Mouse (Mus musculus) heart, adult 2 months (tissue): ENCODE measurements around the gene Garem2. TPM values are rescaled to one million over a fixed set of nuclear protein-coding genes. Genes with fewer than 3 reads are reported as not detected.

Source experiments
- DNase-seq, 2 experiments: peaks; one replicate each; pipeline ENCODE4 v3.0.0; 2021
- H3K27ac ChIP-seq: fragments of 200-600 bp; 2 replicates; pipeline ENCODE4 v1.8.1; 2022
- H3K27me3 ChIP-seq: fragments of 200-500 bp; 2 replicates; pipeline ENCODE4 v1.6.1; 2012; ENCODE audit warnings: mild to moderate bottlenecking, low read length, inconsistent platforms, mixed read lengths; ENCODE audit not compliant: control insufficient read depth, insufficient read depth
- H3K36me3 ChIP-seq: fragments of 200-500 bp; 2 replicates; pipeline ENCODE4 v1.6.1; 2012; ENCODE audit warnings: low read length, inconsistent platforms; ENCODE audit not compliant: control insufficient read depth, insufficient read depth
- H3K4me1 ChIP-seq: fragments of 200-500 bp; 2 replicates; pipeline ENCODE4 v1.6.1; 2011; ENCODE audit warnings: low read length; ENCODE audit not compliant: control insufficient read depth, insufficient read depth
- H3K4me3 ChIP-seq: fragments of 200-600 bp; 2 replicates; pipeline ENCODE4 v1.8.1; 2022
- H3K79me2 ChIP-seq: fragments of 200-500 bp; replicated peaks from 2 replicates; pipeline ENCODE4 v1.6.1; 2012; ENCODE audit warnings: mild to moderate bottlenecking, inconsistent platforms, low read length, moderate library complexity, mixed read lengths; ENCODE audit not compliant: control insufficient read depth, insufficient read depth
- H3K9ac ChIP-seq: fragments of 200-500 bp; 2 replicates; pipeline ENCODE4 v1.6.1; 2012; ENCODE audit warnings: low read depth, mild to moderate bottlenecking, control low read depth, inconsistent platforms, low read length, mixed read lengths
- CTCF ChIP-seq: fragments of 200-600 bp; IDR thresholded peaks from 2 replicates; pipeline ENCODE4 v1.8.1; 2022; ENCODE audit warnings: antibody characterized with exemption, mild to moderate bottlenecking, moderate library complexity
- EP300 ChIP-seq: fragments of 200-500 bp; IDR thresholded peaks from 2 replicates; pipeline ENCODE4 v1.6.1; 2011; ENCODE audit warnings: low read depth, low read length, control low read depth; ENCODE audit not compliant: insufficient read depth
- POLR2A ChIP-seq: fragments of 200-500 bp; IDR thresholded peaks from 2 replicates; pipeline ENCODE4 v1.6.1; 2011; ENCODE audit warnings: mild to moderate bottlenecking, low read depth, low read length, control low read depth; ENCODE audit not compliant: insufficient read depth
- WGBS: fragments of 180-500 bp; shearing (Covaris S2); methylation state at CpG from one replicate; pipeline ENCODE4 v1.1.7; 2018; 5-methylcytosine and 5-hydroxymethylcytosine counted together
- intact Hi-C: fragments of 180-260 bp; cut with DNase I; formaldehyde crosslinking; loops from one replicate; pipeline ENCODE4 v1.15.1; 2025
- polyA plus RNA-seq: library from polyadenylated mRNA; depleted of rRNA; stranded (reverse); fragments of >200 nt; gene quantifications from 2 replicates; pipeline ENCODE4 v1.2.3, GENCODE M21; 2012
- total RNA-seq, 2 experiments: library from RNA; stranded (reverse); gene quantifications; 2 replicates each; pipeline ENCODE4 v1.2.3; 2021

The Garem2 gene
- total and polyA plus RNA-seq, 3 experiments: 0.07 to 0.23 (median 0.13) TPM

GRCm38 (mm10) chr5:30148133-30148920 is 43.4 kb downstream of the Garem2 start:
- peaks cover 41% of the 10 kb centered on the region for H3K36me3 ChIP-seq
- intact Hi-C loops: no loop called here
- WGBS: 62% methylated on average over 5 of the region's 5 CpGs
- H3K27ac ChIP-seq: no peak overlapping the region
- H3K9ac ChIP-seq: no peak overlapping the region
- peaks cover 3% of the 10 kb centered on the region for H3K4me1 ChIP-seq
- DNase-seq: no peak
- peaks cover 6% of the 10 kb centered on the region; the same call in 1 of the 2 replicates for H3K79me2 ChIP-seq
- TF ChIP-seq POLR2A: no peak
- TF ChIP-seq CTCF: no peak
- TF ChIP-seq EP300: no peak
- no peak overlapping the region for H3K4me3 ChIP-seq
- H3K27me3 ChIP-seq: no peaks in the 10 kb centered on the region

GRCm38 (mm10) chr5:30152007-30152406 is 47.0 kb downstream of the Garem2 start:
- no peak for DNase-seq
- peaks cover 29% of the 10 kb centered on the region for H3K36me3 ChIP-seq
- peak overlapping the region; percentile 8 for H3K4me3 ChIP-seq
- H3K4me1 ChIP-seq: peaks cover 4% of the 10 kb centered on the region
- H3K9ac ChIP-seq: no peak overlapping the region
- intact Hi-C loops: no loop called here
- TF ChIP-seq EP300 (no peak), POLR2A (no peak), CTCF (no peak)
- H3K27me3 ChIP-seq: no peaks in the 10 kb centered on the region
- 33% methylated on average over 4 of the region's 4 CpGs for WGBS
- H3K27ac ChIP-seq: peak overlapping the region; percentile 98
- peaks cover 6% of the 10 kb centered on the region; the same call in 1 of the 2 replicates for H3K79me2 ChIP-seq

GRCm38 (mm10) chr5:30152413-30152812 is 47.5 kb downstream of the Garem2 start:
- peak overlapping the region; percentile 8 for H3K4me3 ChIP-seq
- H3K27me3 ChIP-seq: no peaks in the 10 kb centered on the region
- no peak overlapping the region for H3K9ac ChIP-seq
- no peak for DNase-seq
- H3K36me3 ChIP-seq: peaks cover 29% of the 10 kb centered on the region
- H3K27ac ChIP-seq: peak overlapping the region; percentile 98
- intact Hi-C loops: no loop called here
- H3K4me1 ChIP-seq: peaks cover 4% of the 10 kb centered on the region
- TF ChIP-seq POLR2A (no peak), CTCF (no peak; the same call in 1 of the 2 replicates), EP300 (no peak)
- peaks cover 6% of the 10 kb centered on the region; the same call in 1 of the 2 replicates for H3K79me2 ChIP-seq
- WGBS: 27% methylated on average over 1 of the region's 1 CpGs

- Histone ChIP-seq H3K27ac (peak overlapping the region; percentile 98), H3K79me2 (peaks cover 6% of the 10 kb centered on the region; the same call in 1 of the 2 replicates), H3K36me3 (peaks cover 27% of the 10 kb centered on the region), H3K4me1 (peaks cover 4% of the 10 kb centered on the region), H3K27me3 (no peaks in the 10 kb centered on the region), H3K9ac (no peak overlapping the region), H3K4me3 (peak overlapping the region; percentile 92; the same call in 1 of the 2 replicates)
- DNase-seq: no peak
- 69% methylated on average over 2 of the region's 2 CpGs for WGBS
- intact Hi-C loops: no loop called here
- TF ChIP-seq CTCF (no peak), EP300 (no peak), POLR2A (no peak)
Observed at GRCm38 (mm10) chr5:30153222-30153621, 48.3 kb downstream of the Garem2 start.

GRCm38 (mm10) chr5:30154013-30154412 is 49.1 kb downstream of the Garem2 start:
- Histone ChIP-seq H3K9ac (peak overlapping the region; percentile 93), H3K36me3 (peaks cover 27% of the 10 kb centered on the region), H3K4me1 (peaks cover 2% of the 10 kb centered on the region), H3K79me2 (peaks cover 6% of the 10 kb centered on the region; the same call in 1 of the 2 replicates), H3K27ac (peak overlapping the region; percentile 98), H3K27me3 (no peaks in the 10 kb centered on the region), H3K4me3 (peak overlapping the region; percentile 92)
- DNase-seq: no peak
- intact Hi-C loops: no loop called here
- TF ChIP-seq POLR2A (no peak), EP300 (no peak), CTCF (no peak)
- WGBS: 12% methylated on average over 4 of the region's 4 CpGs

- peak within 1 kb of the TSS; percentile 92 for H3K4me3 ChIP-seq
- H3K4me1 ChIP-seq: peaks cover 3% of the 10 kb centered on the region
- peaks cover 22% of the 10 kb centered on the region for H3K36me3 ChIP-seq
- peak within 1 kb of the TSS; percentile 98 for H3K27ac ChIP-seq
- peak; percentile 96 to 97 for DNase-seq
- under 1% methylated on average over 53 of the region's 53 CpGs for WGBS
- TF ChIP-seq EP300: peak; percentile 88
- peak; percentile 27; the same call in 1 of the 2 replicates for TF ChIP-seq CTCF
- TF ChIP-seq POLR2A: peak; percentile 89
- peak within 1 kb of the TSS; percentile 93 for H3K9ac ChIP-seq
- intact Hi-C loops: loop anchor here (5.0 kb wide), 1 partner anchor 78 kb away; the partner anchor contains the start of gene Selenoi
- no peaks in the 10 kb centered on the region for H3K27me3 ChIP-seq
- H3K79me2 ChIP-seq: peaks cover 5% of the 10 kb centered on the region; the same call in 1 of the 2 replicates
Observed at GRCm38 (mm10) chr5:30154474-30155394, 49.8 kb downstream of the Garem2 start, which contains the start of the genes Hadha and Hadhb. TSS of gene Hadha (minus strand) at chr5:30155162. TSS of gene Hadhb (plus strand) at chr5:30155248.
